Mouse (Mus musculus) adrenal gland, postnatal 0 days (tissue): ENCODE results near the gene Phc3. TPM values are rescaled to one million over a fixed set of nuclear protein-coding genes. Genes with fewer than 3 reads are reported as not detected.

ENCODE experiments used
- polyA plus RNA-seq: library from polyadenylated mRNA; unstranded; fragments of >200 nt; fragmentation: Nextera tagmentation; extraction: Ambion mirVana; gene quantifications from 2 replicates; pipeline ENCODE4 v1.2.1, GENCODE M21; 2015

The Phc3 gene
- 4.0 and 5.1 TPM in 2 replicates for polyA plus RNA-seq

DNA sequence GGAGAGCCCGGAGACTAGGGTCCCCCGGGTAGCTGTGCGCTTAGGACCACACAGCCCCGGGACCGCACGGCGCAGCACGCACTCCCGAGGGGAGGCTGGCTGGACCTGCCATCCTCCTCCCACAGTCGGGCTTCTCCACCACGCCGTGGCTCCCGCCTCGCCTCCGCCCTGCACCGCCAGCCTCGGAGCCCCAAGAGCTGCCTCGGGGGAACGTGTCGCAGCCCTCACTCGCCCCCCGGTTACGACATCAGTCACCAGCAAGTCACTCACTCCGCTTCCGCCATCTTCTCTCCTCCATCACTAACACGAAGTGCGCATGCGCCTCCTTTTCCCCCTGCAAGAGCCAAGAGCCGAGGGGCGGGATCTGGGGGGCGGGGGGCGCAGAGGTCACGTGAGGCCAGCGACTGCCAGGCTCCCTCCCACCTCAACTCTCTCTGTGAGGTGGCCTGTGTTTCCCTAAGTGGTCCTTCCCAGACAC lies at the start of gene Phc3:
Gene Phc3, minus strand, starts transcription at position 312 of the 478 bp plus-strand sequence.

DNA sequence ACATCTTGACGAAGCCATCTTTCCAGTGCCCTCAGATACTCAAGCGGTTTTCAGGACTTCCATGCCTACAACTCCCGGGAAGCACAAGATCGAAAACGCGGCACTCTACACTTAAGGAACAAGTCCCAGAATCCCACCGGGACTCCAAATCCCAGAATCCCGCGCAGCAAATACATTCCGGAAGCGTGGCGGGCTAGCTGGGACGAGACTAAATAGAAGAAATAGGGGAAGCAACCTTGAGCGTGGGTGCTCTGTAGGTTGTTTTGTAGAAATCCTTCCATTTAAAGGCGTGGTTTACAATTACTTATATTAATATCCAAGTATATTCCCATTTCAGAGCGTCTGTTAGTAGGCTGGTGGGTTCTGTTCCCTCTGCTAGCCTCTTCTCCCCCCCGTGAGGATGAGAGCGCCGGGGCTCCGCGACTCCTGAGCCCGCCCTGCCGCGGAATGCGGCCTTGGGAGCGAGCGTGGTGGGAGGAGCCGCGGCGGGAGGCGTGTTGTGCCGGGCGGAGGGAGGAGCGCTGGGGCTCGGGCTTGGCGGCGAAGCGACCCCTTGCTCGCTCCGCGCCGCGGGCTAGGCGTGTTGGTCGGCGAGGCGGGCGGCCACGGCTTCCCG lies 26.2 kb upstream of the Phc3 start, which contains the start of gene Prkci:
Gene Prkci, plus strand, starts transcription at position 465 of the 616 bp plus-strand sequence.

DNA sequence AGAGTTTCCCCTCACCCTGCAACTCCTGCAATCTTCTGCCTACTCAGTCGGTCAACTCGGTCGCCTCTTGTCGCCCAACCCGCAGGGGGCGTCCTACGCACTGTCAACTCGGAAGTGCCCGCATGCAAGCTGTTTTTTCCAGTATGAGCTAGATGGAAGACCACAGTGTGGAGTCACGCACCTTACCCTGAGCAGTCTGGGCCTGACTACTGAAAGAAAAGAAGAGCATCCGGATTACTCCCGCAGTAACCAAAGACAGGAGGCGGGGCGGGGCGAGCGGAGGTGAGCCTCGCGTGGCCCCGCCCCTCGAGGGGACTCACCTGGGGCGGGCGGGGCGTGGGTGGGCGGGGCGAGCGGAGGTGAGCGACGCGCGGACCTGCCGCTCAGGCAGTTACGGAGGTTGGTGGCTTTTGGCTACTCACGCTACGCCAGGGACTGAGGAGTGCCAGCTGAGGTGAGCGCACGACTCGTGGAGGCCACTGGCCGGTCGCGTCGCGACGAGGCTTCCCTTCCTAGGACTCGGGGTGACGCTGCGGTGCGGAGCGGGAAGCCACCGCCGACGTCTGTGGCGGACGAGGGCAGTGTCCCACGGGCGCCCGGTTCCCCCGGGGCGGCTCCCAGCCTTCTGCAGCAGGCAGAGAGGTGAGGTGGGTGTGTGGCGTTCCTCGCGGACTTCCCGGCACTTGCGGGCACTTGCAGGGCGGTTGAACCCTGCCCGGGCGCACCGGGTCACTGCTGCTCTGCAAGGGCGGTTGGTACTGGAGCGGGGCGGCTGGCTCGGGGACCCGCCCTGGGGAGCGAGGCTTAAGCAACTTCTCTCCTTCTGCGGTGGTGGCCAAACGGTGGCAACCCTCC lies 113.4 kb downstream of the Phc3 start, which contains the start of gene Gpr160:
Gene Gpr160, plus strand, starts transcription at position 347 of the 855 bp plus-strand sequence.

Other genes starting within 250 kb of the Phc3 start
- not detected in 2 replicates for gene Samd7, start 223.1 kb downstream of the Phc3 start, polyA plus RNA-seq
- gene Sec62, start 176.5 kb downstream of the Phc3 start, polyA plus RNA-seq, result 112 and 151 TPM in 2 replicates
- 1.9 and 2.8 TPM in 2 replicates for gene Gpr160, start 113.5 kb downstream of the Phc3 start, polyA plus RNA-seq
- 14.5 and 18.9 TPM in 2 replicates for gene Prkci, start 26.3 kb upstream of the Phc3 start, polyA plus RNA-seq
- gene Skil, start 125.6 kb upstream of the Phc3 start, polyA plus RNA-seq, result 9.8 and 14.4 TPM in 2 replicates
- gene Cldn11, start 180.5 kb upstream of the Phc3 start, polyA plus RNA-seq, result 41.9 and 94.6 TPM in 2 replicates